Mouse (Mus musculus): Measurements from ENCODE around the gene Tmem168.

DNA sequence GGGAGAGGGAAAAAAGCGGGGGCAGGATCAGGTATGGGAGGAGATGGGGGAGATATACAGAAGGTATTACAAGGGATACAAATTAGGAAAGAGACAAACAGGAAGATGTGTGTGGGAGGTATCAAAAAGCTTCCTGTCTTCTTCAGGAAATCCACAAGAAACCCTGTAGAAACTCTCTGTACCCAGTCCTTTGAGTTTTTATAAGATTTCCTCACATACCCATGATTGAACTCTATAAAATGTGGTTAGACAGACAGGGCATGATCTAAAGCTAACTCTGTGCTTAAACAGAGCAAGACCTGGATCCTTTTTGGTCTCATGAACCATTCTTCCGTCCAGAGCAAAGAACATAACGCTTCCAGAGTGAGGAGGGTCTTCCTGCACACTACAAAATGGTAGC lies 43.0 kb upstream of the Tmem168 start:
- TF ChIP-seq CTCF (IDR thresholded peaks at IDR 0.05; ENCODE audit: extremely low read depth, insufficient read depth, insufficient read length, insufficient replicate concordance), result no peak
- no peak for TF ChIP-seq POLR2A (IDR thresholded peaks at IDR 0.05; ENCODE audit: low read depth, low read length)
